Mouse (Mus musculus): ENCODE data around the gene Prelp. TPM values are rescaled to one million over a fixed set of nuclear protein-coding genes. Genes with fewer than 3 reads are reported as not detected.
A peak's percentile ranks its signal among the peaks of the same experiment; 100 is the strongest.

The Prelp gene
- polyA plus RNA-seq, 1 experiment from 2014 or later, result 1.2 TPM

- ATAC-seq (replicated peaks; ENCODE audit: low FRiP score) (peak; percentile 58), DNase-seq (ENCODE audit: low spot score) (peak; percentile 76)
- no peaks in the 10 kb centered on the region for H3K27me3 ChIP-seq (ENCODE audit: control insufficient read depth, insufficient read depth, low read length)
- no peaks in the 10 kb centered on the region for H3K36me3 ChIP-seq (ENCODE audit: control insufficient read depth, insufficient read depth, low read length)
- no peak overlapping the region for H3K4me3 ChIP-seq (ENCODE audit: low read depth, low read length)
- 14% methylated on average over 18 of the region's 18 CpGs for WGBS
- no peak overlapping the region for H3K27ac ChIP-seq (ENCODE audit: low read depth, low read length)
- 0 out of 2 replicates have a peak overlapping the region, but pooled peaks have one; percentile 16 for H3K9ac ChIP-seq (ENCODE audit: low read length)
- peaks cover 4% of the 10 kb centered on the region for H3K4me1 ChIP-seq (replicated peaks; ENCODE audit: control insufficient read depth, insufficient read depth, low read length)
- H3K4me2 ChIP-seq (ENCODE audit: low read depth, low read length, severe bottlenecking), result no peak overlapping the region
- H3K9me3 ChIP-seq (ENCODE audit: control insufficient read depth, low read length), result no peaks in the 10 kb centered on the region
Measured at GRCm38 (mm10) chr1:133961281-133962134, 40.3 kb upstream of the Prelp start.

GRCm38 (mm10) chr1:133959521-133959920 is 38.3 kb upstream of the Prelp start:
- Histone ChIP-seq H3K36me3 (ENCODE audit: control insufficient read depth, insufficient read depth, low read length) (no peaks in the 10 kb centered on the region), H3K27ac (ENCODE audit: low read depth, low read length) (no peak overlapping the region), H3K9me3 (ENCODE audit: control insufficient read depth, low read length) (no peaks in the 10 kb centered on the region), H3K4me3 (ENCODE audit: low read depth, low read length) (no peak overlapping the region), H3K9ac (ENCODE audit: low read length) (no peak overlapping the region), H3K27me3 (ENCODE audit: control insufficient read depth, insufficient read depth, low read length) (no peaks in the 10 kb centered on the region), H3K4me1 (replicated peaks; ENCODE audit: control insufficient read depth, insufficient read depth, low read length) (peaks cover 4% of the 10 kb centered on the region), H3K4me2 (ENCODE audit: low read depth, low read length, severe bottlenecking) (no peak overlapping the region)
- WGBS, result 85% methylated on average over 5 of the region's 5 CpGs
- DNase-seq (ENCODE audit: low spot score), result no peak
- no peak for ATAC-seq (replicated peaks; ENCODE audit: low FRiP score)

DNA sequence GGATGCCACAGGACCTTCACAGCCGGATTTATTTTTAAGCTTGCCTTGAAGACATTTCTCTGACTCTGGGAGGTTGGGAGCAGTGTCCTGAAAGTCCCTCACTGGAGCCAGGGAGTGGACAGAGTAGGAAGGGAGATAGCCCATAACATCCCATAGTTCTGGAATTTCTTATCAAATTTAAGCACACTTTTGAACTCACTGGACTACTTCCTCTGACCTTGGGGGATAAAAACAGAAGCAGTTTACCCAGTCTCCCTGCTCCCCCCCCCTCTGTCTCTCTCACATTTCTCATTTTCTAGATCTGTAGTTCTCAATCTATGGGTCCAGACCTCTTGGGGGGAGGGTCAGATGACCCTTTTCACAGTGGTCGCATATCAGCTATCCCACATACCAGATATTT is 32.8 kb upstream of the Prelp start:
- no peak for DNase-seq (ENCODE audit: low spot score)
- H3K4me2 ChIP-seq (ENCODE audit: low read depth, low read length, severe bottlenecking), result no peak overlapping the region
- H3K9ac ChIP-seq (ENCODE audit: low read length), result no peak overlapping the region
- 65% methylated on average over 2 of the region's 2 CpGs for WGBS
- no peaks in the 10 kb centered on the region for H3K27me3 ChIP-seq (ENCODE audit: control insufficient read depth, insufficient read depth, low read length)
- H3K4me3 ChIP-seq (ENCODE audit: low read depth, low read length), result no peak overlapping the region
- H3K36me3 ChIP-seq (ENCODE audit: control insufficient read depth, insufficient read depth, low read length), result no peaks in the 10 kb centered on the region
- H3K4me1 ChIP-seq (replicated peaks; ENCODE audit: control insufficient read depth, insufficient read depth, low read length), result no peaks in the 10 kb centered on the region
- no peaks in the 10 kb centered on the region for H3K9me3 ChIP-seq (ENCODE audit: control insufficient read depth, low read length)
- no peak overlapping the region for H3K27ac ChIP-seq (ENCODE audit: low read depth, low read length)
- ATAC-seq (replicated peaks; ENCODE audit: low FRiP score), result no peak

DNA sequence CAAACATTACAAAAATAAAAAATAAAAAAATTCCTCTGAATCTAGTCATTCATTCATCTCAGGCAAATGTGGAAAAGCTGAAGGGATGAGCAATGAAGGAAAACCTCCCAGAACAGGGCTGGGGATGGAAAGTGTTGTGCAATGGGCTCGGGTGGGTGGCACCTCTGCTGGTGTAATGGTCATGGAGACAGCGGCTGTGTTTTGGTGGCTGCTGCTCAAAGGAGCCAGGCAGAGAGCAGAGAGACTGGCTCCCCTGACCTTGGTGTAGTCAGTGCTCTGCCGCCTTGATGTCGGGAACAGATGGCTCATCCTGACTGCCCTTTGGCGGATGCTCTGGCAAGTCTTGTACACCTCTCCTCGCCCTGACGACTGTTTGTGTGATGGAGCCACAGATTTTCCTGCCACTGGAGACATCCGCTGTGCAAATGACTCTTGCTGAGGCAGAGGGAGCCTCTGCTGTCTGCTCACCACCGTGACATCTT is 32.1 kb upstream of the Prelp start:
- no peak for DNase-seq (ENCODE audit: low spot score)
- H3K9ac ChIP-seq (ENCODE audit: low read length), result no peak overlapping the region
- no peak for ATAC-seq (replicated peaks; ENCODE audit: low FRiP score)
- 63% methylated on average over 9 of the region's 9 CpGs for WGBS
- no peak overlapping the region for H3K4me2 ChIP-seq (ENCODE audit: low read depth, low read length, severe bottlenecking)
- H3K9me3 ChIP-seq (ENCODE audit: control insufficient read depth, low read length), result no peaks in the 10 kb centered on the region
- no peak overlapping the region for H3K27ac ChIP-seq (ENCODE audit: low read depth, low read length)
- H3K4me1 ChIP-seq (replicated peaks; ENCODE audit: control insufficient read depth, insufficient read depth, low read length), result no peaks in the 10 kb centered on the region
- no peaks in the 10 kb centered on the region for H3K27me3 ChIP-seq (ENCODE audit: control insufficient read depth, insufficient read depth, low read length)
- H3K4me3 ChIP-seq (ENCODE audit: low read depth, low read length), result no peak overlapping the region
- no peaks in the 10 kb centered on the region for H3K36me3 ChIP-seq (ENCODE audit: control insufficient read depth, insufficient read depth, low read length)

DNA sequence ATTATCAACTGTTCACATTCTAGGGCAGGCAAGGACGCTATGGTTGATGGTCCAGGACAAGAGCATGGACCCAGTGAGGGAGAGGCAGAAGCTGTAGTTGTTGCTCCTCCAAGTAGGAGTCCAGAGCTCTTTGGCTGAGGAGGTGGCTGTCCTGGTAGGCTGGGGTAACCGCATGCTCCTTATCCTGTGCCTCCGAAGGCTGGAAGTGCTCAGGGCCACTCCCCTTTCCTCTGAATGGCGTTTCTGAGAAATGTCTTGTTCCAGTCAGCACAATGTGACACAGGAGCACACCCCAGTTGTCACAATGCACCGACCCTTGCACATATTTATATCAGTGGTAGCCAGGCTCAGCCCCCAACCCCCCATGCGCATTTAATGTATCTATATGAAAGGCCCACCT is 30.4 kb upstream of the Prelp start:
- Histone ChIP-seq H3K4me3 (ENCODE audit: low read depth, low read length) (no peak overlapping the region), H3K27me3 (ENCODE audit: control insufficient read depth, insufficient read depth, low read length) (no peaks in the 10 kb centered on the region), H3K4me2 (ENCODE audit: low read depth, low read length, severe bottlenecking) (no peak overlapping the region), H3K9me3 (ENCODE audit: control insufficient read depth, low read length) (no peaks in the 10 kb centered on the region), H3K36me3 (ENCODE audit: control insufficient read depth, insufficient read depth, low read length) (no peaks in the 10 kb centered on the region), H3K4me1 (replicated peaks; ENCODE audit: control insufficient read depth, insufficient read depth, low read length) (no peaks in the 10 kb centered on the region), H3K9ac (ENCODE audit: low read length) (no peak overlapping the region), H3K27ac (ENCODE audit: low read depth, low read length) (no peak overlapping the region)
- ATAC-seq (replicated peaks; ENCODE audit: low FRiP score), result no peak
- WGBS, result 70% methylated on average over 6 of the region's 6 CpGs
- DNase-seq (ENCODE audit: low spot score), result no peak

DNA sequence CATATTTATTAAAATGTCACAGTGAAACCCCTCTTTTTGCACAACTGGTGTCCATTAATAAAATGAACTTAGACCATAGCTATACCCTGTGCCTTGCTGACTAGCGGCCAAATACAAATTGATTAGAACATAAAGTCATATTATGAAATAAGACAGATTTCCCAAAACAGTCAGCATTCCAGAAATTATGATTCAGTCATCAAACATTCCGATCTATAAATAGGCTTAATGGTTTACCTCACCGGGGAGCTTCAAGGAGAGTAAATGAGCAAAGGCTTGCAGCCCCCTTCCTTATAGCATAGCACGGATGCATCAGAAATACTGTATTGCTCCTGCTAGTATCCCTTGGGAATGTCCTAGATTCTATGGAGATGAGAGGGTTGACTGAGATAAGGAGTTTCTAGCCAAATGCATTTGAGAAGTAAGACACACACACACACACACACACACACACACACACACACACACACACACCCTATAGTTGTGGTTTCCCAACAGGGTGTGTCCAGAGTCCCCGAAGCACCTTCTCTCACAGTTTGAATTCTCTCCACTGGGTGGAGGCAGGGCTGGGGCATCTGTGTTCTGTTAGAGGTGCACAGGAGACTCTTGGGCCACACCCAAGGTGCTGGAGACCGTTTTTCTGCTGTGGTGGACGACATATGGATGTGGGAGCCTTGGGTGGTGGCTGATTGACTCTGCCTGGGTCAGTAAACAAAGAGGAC is 29.0 kb upstream of the Prelp start:
- H3K9me3 ChIP-seq (ENCODE audit: control insufficient read depth, low read length), result no peaks in the 10 kb centered on the region
- no peaks in the 10 kb centered on the region for H3K27me3 ChIP-seq (ENCODE audit: control insufficient read depth, insufficient read depth, low read length)
- H3K4me1 ChIP-seq (replicated peaks; ENCODE audit: control insufficient read depth, insufficient read depth, low read length), result no peaks in the 10 kb centered on the region
- ATAC-seq (replicated peaks; ENCODE audit: low FRiP score), result no peak
- no peak overlapping the region for H3K4me3 ChIP-seq (ENCODE audit: low read depth, low read length)
- no peak overlapping the region for H3K27ac ChIP-seq (ENCODE audit: low read depth, low read length)
- no peak overlapping the region for H3K4me2 ChIP-seq (ENCODE audit: low read depth, low read length, severe bottlenecking)
- DNase-seq (ENCODE audit: low spot score), result no peak
- no peaks in the 10 kb centered on the region for H3K36me3 ChIP-seq (ENCODE audit: control insufficient read depth, insufficient read depth, low read length)
- no peak overlapping the region for H3K9ac ChIP-seq (ENCODE audit: low read length)
- WGBS, result 85% methylated on average over 7 of the region's 7 CpGs

- Histone ChIP-seq H3K4me2 (ENCODE audit: low read depth, low read length, severe bottlenecking) (no peak overlapping the region), H3K36me3 (ENCODE audit: control insufficient read depth, insufficient read depth, low read length) (no peaks in the 10 kb centered on the region), H3K27me3 (ENCODE audit: control insufficient read depth, insufficient read depth, low read length) (no peaks in the 10 kb centered on the region), H3K9me3 (ENCODE audit: control insufficient read depth, low read length) (no peaks in the 10 kb centered on the region; the same call in 1 of the 2 replicates), H3K4me1 (replicated peaks; ENCODE audit: control insufficient read depth, insufficient read depth, low read length) (no peaks in the 10 kb centered on the region), H3K27ac (ENCODE audit: low read depth, low read length) (no peak overlapping the region), H3K4me3 (ENCODE audit: low read depth, low read length) (no peak overlapping the region), H3K9ac (ENCODE audit: low read length) (no peak overlapping the region)
- 92% methylated on average over 3 of the region's 3 CpGs for WGBS
- ATAC-seq (replicated peaks; ENCODE audit: low FRiP score) (no peak), DNase-seq (ENCODE audit: low spot score) (no peak)
Measured at GRCm38 (mm10) chr1:133945106-133945505, 23.9 kb upstream of the Prelp start.

DNA sequence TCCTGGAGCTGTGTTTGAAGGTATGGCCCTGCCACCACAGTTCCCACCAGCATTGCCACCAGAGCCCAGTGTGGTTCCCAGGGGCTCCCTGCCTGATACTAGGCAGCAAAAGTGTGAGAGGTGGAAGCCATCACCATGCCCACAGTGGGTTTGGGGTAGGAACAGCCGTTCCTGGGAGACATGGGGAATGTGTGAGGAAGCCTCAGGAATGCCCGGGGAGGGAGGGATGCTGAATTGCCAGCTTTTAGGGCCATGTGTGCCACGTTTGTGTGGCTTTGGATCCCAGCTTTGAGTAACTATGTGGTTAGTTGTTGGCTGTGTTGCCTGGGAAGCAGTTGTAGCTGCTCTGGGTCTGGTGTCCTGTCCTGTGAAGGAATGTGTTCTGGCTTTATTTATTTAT is 20.7 kb upstream of the Prelp start:
- no peaks in the 10 kb centered on the region for H3K27me3 ChIP-seq (ENCODE audit: control insufficient read depth, insufficient read depth, low read length)
- H3K27ac ChIP-seq (ENCODE audit: low read depth, low read length), result no peak overlapping the region
- H3K4me1 ChIP-seq (replicated peaks; ENCODE audit: control insufficient read depth, insufficient read depth, low read length), result no peaks in the 10 kb centered on the region
- H3K36me3 ChIP-seq (ENCODE audit: control insufficient read depth, insufficient read depth, low read length), result no peaks in the 10 kb centered on the region
- DNase-seq (ENCODE audit: low spot score), result no peak
- H3K4me3 ChIP-seq (ENCODE audit: low read depth, low read length), result no peak overlapping the region
- no peak for ATAC-seq (replicated peaks; ENCODE audit: low FRiP score)
- H3K4me2 ChIP-seq (ENCODE audit: low read depth, low read length, severe bottlenecking), result no peak overlapping the region
- no peak overlapping the region for H3K9ac ChIP-seq (ENCODE audit: low read length)
- no peaks in the 10 kb centered on the region; the same call in 1 of the 2 replicates for H3K9me3 ChIP-seq (ENCODE audit: control insufficient read depth, low read length)
- WGBS, result 95% methylated on average over 3 of the region's 3 CpGs

Measured in forebrain, embryonic 11.5 days (tissue).